Mouse (Mus musculus): ENCODE results near the gene Zfp965.
"Not testable (repeated sequence)": the region's sequence is repeated elsewhere in the genome, so short reads cannot be mapped to it uniquely, and the experiment has no call there.

Zfp965 gene

GRCm38 (mm10) chr2:175469685-175470084 lies at the start of gene Zfp965:
Gene Zfp965, plus strand, starts transcription at chr2:175469985.
- not testable (repeated sequence) for DNase-seq (ENCODE audit: low spot score)

- DNase-seq (ENCODE audit: low spot score): not testable (repeated sequence)
Measured at GRCm38 (mm10) chr2:175435707-175436106, 34.1 kb upstream of the Zfp965 start, which contains the start of gene Gm4724. Gene Gm4724, minus strand, starts transcription at chr2:175435807.
